Mouse (Mus musculus) ovary, adult 18-20 months (tissue): Measurements from ENCODE around the gene Pcbp1.
"Not testable (repeated sequence)": the region's sequence is repeated elsewhere in the genome, so short reads cannot be mapped to it uniquely, and the experiment has no call there.

ENCODE experiments used
- DNase-seq: peaks from one replicate; pipeline ENCODE4 v3.0.0; 2022; ENCODE audit warnings: low spot score, mixed read lengths

Pcbp1 gene

GRCm38 (mm10) chr6:86493469-86494263, 32.5 kb downstream of the Pcbp1 start:
- no peak for DNase-seq

GRCm38 (mm10) chr6:86490413-86490812, 35.7 kb downstream of the Pcbp1 start:
- not testable (repeated sequence) for DNase-seq

- no peak for DNase-seq
Measured at GRCm38 (mm10) chr6:86489945-86490344, 36.2 kb downstream of the Pcbp1 start.

GRCm38 (mm10) chr6:86488149-86488485, 38.0 kb downstream of the Pcbp1 start:
- no peak for DNase-seq

- peak; percentile 79 for DNase-seq
Measured at GRCm38 (mm10) chr6:86487358-86488148, 38.6 kb downstream of the Pcbp1 start.

- DNase-seq = no peak
Measured at GRCm38 (mm10) chr6:86485943-86486640, 40.0 kb downstream of the Pcbp1 start.

- no peak for DNase-seq
Measured at GRCm38 (mm10) chr6:86481871-86482270, 44.2 kb downstream of the Pcbp1 start.

- peak; percentile 50 for DNase-seq
Measured at GRCm38 (mm10) chr6:86480189-86480831, 45.8 kb downstream of the Pcbp1 start.

GRCm38 (mm10) chr6:86479816-86480188, 46.3 kb downstream of the Pcbp1 start:
- DNase-seq = no peak

- DNase-seq = no peak
Measured at GRCm38 (mm10) chr6:86479311-86479710, 46.8 kb downstream of the Pcbp1 start.

GRCm38 (mm10) chr6:86476931-86477330, 49.2 kb downstream of the Pcbp1 start:
- no peak for DNase-seq

GRCm38 (mm10) chr6:86475462-86476167, 50.5 kb downstream of the Pcbp1 start:
- peak; percentile 66 for DNase-seq

- no peak for DNase-seq
Measured at GRCm38 (mm10) chr6:86474646-86475181, 51.4 kb downstream of the Pcbp1 start.
